Mouse (Mus musculus) adrenal gland (tissue): ENCODE data around the gene Prom1.

ENCODE experiments used
- intact Hi-C: fragments of 180-260 bp; cut with DNase I; formaldehyde crosslinking; loops from one replicate; pipeline ENCODE4 v1.15.1; 2025

The Prom1 gene

DNA sequence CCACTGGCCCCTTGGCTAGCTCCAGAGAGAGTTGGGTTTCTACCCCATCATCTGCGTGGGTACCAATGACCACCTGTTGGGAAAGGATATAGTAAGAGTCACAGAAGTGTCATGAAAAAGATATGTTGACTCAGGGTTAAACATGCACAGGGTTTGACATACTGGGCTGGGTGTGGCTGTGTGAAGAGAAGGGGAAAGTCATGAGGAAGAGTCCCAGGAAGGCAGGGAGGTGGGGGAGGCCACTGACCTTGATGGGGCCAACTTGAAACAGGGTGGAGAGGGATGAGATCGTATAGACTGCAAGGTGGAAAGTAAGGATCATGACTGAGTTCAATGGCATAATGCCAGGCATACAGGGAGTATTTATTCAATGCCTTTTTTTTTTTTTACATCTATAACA, 121.4 kb downstream of the Prom1 start:
- intact Hi-C loops, result no loop called here

DNA sequence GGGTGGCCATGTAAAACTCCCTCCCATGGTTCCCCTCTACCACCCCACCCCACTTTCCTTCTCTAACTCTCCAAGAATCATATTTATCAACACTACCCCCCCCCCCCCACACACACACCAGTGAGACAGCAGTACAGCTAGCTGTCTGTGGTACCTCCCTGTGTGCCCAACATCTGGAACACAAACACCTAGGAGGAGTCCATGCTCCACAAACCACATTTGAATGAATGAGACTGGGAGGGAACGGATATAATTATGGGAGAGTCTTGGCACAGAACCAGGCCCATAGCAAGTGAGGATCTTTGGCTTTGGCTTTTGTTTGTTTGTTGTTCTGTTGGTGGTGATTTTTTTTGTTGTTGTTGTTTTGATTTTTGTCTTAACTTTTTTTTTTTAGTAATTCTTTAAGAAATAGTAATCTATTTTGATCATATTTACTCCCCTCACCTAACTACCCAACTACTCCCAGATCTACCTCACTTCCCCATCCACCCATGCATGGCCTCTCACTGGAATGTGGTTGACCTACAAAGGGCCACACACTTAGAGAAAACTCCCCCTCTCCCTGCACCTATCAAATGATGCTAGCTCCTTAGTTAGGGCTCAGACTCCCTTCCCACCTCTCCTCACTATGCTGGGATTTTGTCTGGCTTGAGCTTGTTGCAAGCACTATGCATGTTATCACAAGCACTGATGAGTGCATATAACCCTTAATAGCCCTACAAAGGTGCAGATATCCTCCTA, 124.8 kb downstream of the Prom1 start:
- intact Hi-C loops, result no loop called here

DNA sequence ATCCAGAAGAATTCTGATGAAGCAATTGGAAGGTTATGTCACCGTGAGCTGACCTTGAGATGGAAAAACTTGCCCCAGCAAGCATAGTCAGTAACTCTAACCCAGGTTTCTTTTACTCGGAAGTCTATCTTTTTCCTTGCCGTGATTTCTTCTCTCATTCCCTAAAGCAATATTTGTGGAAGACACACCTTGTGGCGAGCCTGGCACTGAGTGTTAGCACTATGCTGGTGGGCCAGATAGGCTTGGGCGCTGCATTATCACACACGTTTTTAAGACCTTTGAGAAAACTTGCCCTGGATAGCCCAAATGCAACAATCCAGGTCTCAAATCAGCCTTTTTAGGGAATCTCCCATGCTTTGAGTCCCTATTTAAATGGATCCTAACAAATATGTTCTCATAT, 127.7 kb downstream of the Prom1 start:
- intact Hi-C loops, result no loop called here

GRCm38 (mm10) chr5:43971156-43971555, 130.7 kb downstream of the Prom1 start:
- intact Hi-C loops, result no loop called here

- intact Hi-C loops, result no loop called here
Measured at GRCm38 (mm10) chr5:43970532-43970931, 131.3 kb downstream of the Prom1 start.

GRCm38 (mm10) chr5:43968634-43969033, 133.2 kb downstream of the Prom1 start:
- intact Hi-C loops, result no loop called here

- intact Hi-C loops, result no loop called here
Measured at GRCm38 (mm10) chr5:43961056-43961455, 140.8 kb downstream of the Prom1 start.

DNA sequence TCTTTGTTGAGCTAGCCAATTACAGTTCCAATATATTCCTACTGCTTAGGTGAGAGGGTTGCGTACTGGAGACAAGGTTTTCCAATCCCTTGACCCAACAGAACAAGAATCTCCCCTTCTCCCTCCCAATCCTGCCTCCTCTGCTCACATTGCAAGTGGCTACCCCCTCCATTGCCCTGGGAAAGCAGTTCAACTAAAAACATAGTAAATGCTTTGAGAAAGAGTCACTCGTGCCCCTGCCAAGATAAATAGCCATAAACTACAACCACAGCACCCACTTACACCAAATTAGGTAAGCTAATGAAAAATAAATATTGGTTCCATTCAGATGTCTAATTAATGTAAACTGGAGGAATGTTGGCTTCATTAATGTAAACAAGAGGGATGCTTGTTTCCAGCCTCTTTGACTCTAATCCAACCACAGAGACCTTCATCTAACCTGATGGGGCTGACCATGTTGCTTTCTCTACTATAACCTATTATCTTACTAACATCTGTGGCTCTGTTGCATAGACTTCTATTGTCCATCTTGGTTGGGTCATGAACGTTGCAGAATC, 141.9 kb downstream of the Prom1 start:
- intact Hi-C loops, result no loop called here

DNA sequence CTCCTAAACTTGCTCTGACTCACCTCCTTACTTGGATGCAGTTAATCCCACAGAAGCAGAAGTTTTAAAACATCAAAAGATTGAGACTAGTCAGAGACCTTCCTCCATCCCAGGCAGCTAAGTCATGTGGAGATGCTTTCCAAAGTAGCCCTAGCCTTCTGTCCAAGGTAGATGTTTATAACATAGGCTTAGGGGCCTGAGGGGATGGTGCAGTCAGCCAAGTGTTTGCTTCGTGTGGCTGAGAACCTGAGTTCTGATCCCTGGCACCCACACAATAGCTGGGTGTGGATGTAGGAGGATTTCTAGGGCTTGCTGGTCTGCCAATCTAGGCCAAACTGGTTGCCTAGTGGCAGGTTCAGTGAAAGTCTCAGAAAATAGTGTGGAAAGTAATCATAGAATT, 148.6 kb downstream of the Prom1 start:
- intact Hi-C loops, result no loop called here

DNA sequence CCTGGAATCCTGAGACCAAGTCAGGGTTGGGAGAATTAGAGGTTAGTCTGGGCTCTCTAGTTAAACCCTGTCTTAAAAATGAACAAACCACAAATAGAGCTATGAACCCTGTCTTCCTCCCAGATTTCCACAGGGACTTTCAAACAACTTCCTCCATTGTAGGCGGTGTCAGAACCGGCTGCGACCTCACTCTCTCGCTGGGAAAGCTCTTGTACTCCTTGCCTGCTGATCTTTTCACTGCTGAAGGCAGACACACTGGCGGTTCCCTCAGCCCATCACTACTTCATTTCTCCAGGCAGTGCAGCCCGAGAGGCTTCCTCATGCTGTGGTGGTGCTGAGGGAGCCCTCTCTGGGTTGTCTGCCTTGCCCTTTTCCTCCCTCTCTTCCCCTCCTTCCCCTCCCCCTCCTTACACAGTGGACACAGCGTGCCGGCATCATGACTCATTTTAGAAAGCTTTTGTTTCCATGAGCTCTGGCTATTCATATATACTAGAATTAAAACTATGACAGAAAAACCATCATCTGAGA, 153.0 kb downstream of the Prom1 start:
- intact Hi-C loops, result no loop called here

DNA sequence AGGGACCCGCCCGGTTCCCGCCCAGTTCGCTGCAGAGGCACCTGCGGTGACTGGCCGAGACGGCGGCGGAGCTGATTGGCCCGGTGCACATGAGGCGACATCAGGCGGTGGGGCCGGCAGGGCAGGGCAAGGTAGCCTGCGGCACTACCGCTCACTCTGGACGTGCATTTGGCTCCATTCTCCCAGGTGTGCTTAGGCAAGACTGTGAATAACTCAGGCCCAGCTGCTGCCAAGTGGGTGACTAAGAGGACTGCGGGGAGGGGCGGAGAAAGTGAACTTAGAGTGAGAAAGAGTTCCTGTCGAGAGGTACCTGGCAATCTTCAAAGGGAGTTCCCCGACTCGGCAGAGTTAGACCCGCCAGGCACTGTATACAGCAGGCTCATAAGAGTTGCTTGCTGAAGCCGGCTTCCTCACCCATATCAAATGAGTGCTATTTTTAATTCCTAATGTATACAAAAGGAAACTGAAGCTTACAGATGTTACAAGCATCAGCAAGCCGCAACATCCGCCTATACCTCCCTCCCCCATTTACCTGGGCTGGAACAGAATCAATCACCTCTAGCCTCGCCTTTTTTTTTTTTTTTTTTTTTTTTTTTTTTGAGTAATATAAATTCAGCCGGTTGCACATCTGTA, 153.6 kb downstream of the Prom1 start:
- intact Hi-C loops, result no loop called here

DNA sequence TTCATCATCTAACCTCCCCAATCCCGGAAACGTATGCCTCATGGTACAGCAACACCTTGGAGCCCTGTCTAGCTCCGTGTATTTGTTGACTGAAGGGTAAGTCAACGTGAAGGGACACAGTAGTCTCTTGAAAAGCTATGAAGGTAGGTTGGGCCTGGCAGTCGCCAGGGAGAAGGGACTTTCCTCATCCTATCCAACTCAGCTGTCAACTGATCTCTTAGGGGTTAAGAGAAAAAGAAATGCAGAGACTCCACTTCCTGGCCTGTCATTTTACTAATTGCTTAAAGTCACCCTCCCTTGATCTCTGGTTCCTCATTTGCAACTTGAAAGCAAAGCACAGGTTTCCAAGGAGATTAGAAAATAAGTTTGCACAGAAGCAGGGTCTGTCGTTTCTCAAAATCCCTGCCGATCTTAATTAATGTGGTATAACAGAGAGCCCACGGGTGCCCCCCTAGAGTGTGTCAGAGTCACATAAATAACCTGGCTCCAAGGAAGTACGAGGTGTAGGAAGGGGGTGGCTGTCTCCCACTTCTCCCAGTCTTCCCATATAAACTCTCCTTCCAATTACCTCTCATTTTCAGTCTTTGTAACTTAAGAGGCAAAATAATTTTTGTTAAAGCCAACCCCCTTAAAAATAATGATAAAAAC, 154.4 kb downstream of the Prom1 start:
- intact Hi-C loops, result no loop called here
